Mouse (Mus musculus): Measurements from ENCODE around the gene Il1rap.
A peak's percentile ranks its signal among the peaks of the same experiment; 100 is the strongest.

The Il1rap gene

DNA sequence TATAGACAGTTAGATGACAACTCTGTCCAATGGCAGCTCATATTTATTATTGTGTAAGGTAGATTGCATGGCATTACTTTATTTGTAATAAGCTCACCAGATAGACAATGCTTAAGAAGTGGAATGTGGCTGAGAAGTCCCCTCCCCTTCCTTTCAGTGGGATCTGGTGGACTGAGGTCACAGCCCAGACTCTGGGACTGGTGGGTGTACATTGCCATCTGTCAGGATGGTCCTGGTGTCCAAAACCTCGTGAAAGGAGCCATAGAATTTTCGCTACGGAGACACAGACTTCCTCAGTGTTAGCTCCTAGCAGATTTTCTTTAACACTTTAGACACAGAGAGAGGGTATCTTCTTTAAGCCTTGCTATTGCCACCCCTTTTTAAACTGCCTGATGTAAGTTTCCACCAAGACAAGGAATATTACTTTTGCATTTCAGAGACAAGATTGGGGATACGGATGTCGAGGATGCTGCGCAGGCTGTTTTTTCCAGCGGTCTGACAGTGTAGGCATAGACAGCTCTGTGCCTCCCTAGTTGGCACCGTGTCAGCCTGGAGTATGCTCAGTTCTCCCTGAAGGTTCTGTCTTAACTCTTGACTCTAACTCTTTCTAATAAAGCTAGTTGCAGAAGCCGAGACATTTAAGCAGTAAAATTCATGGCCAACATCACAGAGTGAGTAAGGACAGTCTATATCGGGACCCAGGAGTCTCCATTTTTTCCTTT, 31.2 kb downstream of the Il1rap start:
- no peak for DNase-seq

DNA sequence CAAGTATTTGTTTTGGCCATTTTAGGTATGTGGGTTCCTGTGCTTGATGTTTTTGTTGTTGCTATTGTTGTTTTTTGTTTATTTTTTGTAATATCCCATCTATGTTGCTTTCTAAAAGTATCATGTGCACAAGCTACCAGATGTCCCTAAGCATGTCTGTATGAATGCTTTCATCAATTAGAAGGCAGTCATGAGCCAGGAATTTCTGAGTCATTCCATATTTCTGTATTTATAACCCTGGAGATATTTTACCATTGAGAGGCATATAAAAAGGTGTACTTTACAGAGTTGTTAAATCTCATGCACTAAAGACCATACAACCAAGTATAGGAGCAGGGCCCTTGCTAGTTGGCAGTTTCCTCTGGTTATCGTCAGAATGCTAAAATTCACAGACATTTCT, 41.6 kb downstream of the Il1rap start:
- no peak for DNase-seq

- DNase-seq = no peak
Measured at GRCm38 (mm10) chr16:26626065-26626464, 44.6 kb downstream of the Il1rap start.

DNA sequence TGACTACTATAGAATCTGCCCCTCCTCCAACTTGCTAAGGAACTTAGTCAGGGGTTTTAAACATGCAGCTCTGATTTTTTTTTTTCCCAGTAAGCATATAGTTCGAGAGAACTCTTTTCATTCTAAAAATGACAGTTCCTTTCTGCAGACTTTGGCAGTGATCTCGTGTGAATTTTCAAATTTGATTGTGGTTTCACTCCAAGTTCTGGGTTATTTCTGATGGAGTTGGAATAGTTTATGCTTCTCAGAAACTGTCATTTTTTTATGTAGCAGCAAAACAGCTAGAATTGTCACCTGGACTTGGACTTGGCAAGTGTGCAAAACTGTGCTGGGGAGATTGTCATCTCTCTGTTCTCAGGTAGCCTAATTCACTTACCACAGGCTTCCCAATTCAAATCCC, 53.3 kb downstream of the Il1rap start:
- DNase-seq = no peak

GRCm38 (mm10) chr16:26643077-26643476, 61.6 kb downstream of the Il1rap start:
- DNase-seq = no peak

DNA sequence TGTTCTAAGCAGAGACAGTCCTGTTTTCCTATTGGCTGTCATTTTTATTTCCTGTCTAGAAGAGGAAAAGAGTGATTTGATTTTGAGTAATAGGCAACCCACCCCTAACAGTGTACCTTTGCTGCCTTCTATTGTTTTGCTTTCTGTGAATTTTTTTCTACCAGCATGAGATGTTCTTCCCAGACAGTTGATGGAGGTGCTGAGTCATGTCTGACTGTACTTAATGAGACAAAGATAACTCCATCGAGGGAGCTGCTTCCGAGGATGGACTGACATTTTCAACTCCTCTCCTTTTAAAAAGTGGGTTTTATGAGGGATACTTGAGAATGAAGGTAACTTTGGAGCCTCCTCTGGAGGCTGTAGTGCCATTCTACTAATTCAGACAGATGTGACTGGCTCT, 64.6 kb downstream of the Il1rap start:
- no peak for DNase-seq

GRCm38 (mm10) chr16:26647036-26647435, 65.5 kb downstream of the Il1rap start:
- DNase-seq = no peak

GRCm38 (mm10) chr16:26662722-26663436, 81.4 kb downstream of the Il1rap start:
- no peak for DNase-seq

- no peak for DNase-seq
Measured at GRCm38 (mm10) chr16:26666401-26666800, 84.9 kb downstream of the Il1rap start.

GRCm38 (mm10) chr16:26669081-26669480, 87.6 kb downstream of the Il1rap start:
- no peak for DNase-seq

GRCm38 (mm10) chr16:26680381-26680780, 98.9 kb downstream of the Il1rap start:
- no peak for DNase-seq

DNA sequence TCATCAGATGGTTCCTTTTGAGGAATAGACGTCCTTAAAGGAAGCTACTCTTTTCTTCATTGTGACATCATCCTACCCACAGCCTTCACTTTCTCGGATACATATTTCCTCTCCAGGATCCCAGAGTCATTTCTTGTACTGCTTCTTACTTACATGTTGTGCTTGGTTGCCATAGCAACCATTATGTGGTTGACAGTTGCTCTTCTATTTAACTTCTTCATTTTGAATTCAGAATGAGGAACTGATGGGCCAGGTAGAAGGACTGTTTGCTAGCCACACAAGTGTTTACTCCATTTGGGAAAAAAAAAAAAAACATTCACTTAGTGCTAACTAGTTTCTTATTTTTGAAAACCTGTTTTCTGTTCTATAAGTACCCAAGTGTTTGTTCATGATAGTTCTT, 108.3 kb downstream of the Il1rap start:
- DNase-seq = no peak

DNA sequence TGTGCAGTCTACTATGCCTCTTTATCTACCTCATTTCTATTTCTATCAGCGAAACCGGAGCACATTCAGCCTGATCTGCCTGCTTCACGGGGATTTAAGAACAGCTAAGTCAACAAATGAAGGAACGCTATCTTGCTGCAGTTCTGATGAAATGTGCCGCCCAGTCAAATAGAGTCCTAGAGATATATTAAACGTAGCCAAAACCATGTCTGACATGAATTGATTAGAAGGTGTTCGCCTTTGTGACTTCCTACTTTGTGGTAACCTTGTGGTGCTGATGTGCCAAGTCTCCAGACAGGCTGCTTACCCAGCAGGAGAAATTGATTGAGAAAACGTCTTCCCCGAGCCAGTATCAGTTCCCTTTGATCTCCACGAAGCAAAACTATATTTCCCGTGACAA, 109.8 kb downstream of the Il1rap start:
- no peak for DNase-seq

DNA sequence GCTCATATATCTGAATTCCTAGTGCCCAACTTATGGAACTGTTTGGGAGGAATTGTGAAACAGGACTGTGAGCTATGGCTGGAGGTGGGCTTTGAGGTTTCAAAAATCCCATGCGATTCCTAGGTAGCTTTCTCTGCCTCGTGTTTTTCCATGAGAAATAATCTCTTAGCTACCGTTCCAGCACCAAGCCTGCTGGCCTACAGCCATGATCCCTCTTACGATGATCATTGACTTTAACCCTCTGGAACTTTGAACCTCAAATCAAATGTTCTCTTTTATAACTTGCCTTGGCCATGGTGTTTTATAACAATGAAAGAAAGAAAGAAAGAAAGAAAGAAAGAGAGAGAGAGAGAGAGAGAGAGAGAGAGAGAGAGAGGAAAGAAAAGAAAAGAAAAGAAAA, 116.6 kb downstream of the Il1rap start:
- peak; percentile 10 for DNase-seq

DNA sequence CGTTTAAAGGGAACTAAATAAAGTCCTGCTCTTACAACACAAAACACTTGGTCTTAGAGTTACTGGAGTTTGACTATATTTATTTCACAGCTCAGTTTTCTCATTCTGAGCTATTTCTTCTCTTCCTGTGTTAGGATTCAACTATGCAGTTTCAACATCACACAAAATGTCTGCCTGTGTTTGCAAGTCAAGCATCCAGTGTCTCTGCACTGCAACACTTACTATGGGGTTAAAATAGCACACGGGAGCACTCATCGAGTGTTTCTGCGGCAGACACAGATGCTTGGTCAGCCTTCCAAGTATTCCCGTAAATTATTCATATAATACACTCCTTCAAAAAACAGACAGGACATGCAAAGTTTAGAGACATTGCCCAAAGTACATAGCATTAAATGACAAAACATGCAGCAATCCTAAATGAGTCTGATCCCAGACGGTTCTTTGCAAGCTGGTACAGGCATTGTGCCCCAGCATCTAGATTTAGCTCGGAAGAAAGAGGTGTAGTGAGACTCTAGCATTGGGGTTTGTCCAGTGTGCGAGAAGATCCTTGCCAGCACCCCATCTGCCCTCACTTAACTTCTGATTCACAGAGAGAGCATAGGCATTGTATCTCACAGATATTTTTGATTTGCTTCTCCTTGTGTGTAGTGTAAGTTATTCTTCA, 119.1 kb downstream of the Il1rap start:
- DNase-seq = no peak

- DNase-seq = no peak
Measured at GRCm38 (mm10) chr16:26705658-26706371, 124.3 kb downstream of the Il1rap start.

- DNase-seq = no peak
Measured at GRCm38 (mm10) chr16:26706503-26706902, 125.0 kb downstream of the Il1rap start.

DNA sequence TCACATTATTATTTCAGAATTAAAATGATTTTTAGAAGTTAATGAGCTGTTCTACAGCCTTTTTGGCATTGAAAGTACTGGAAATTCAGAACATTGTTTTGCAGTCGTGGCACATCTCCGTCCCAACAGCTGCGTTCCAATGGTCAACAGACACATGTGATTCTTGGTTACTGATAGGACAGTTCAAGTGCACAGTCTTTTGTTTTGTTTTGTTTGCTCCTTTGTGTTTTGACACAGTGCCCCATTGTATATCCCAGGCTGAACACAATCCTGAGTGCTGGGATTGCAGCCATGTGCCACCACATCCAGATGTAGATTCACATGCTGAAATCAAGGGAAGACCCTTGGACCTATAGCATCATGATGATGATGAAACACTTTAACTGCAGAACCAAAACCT, 129.4 kb downstream of the Il1rap start:
- DNase-seq = no peak

DNA sequence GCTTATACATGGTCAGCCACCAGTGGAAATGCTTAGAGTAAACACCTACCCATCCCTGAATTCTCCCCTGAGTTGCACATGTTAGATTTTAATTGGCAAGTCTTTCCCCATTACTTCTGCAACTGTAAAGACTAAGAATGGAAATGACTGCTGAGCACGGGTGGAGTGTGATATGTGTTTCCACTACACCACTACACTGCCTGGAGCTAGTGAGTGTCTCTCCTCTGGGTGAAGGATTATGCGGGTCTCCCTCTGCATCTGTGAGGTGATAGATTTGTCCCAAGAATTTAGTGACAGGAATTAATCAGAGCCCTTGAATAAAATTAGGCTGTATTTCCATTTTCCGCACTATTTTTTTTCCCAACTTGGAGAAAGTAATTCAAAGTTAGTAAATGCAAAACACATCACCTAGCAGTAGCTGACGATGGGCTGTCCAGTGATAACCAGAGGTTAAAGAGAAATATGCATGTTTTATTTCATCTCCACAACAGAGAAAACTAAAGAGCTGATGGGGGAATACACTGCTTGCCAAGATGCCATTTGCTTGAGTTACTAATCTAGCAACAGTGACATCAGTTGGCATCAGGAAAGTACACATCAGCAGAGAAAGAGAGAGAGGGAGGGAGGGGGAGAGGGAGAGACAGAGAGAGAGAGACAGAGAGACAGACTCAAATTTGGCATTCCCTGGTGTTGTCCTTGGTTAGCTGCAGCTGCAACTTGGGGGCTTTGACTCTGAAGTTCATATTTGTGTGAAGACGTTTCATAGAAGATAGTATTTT, 132.2 kb downstream of the Il1rap start:
- no peak for DNase-seq

DNA sequence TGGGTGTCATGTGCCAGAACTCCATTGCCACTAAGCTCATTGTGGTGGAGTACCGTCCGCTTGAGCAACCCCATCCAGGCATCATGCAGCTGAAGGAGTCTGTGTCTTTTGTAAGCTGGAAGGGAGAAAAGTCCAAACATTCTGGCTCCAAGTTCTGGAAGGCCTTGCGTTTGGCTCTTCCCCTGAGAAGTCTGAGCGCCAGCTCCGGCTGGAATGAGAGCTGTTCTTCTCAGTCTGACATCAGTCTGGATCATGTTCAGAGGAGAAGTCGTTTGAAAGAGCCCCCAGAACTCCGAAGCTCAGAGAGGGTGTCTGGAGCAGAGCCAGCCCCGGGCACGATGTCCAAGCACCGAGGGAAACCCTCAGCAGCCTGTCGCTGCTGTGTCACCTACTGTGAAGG, 141.0 kb downstream of the Il1rap start:
- no peak for DNase-seq

- no peak for DNase-seq
Measured at GRCm38 (mm10) chr16:26723952-26724747, 142.6 kb downstream of the Il1rap start.

GRCm38 (mm10) chr16:26728139-26728538, 146.6 kb downstream of the Il1rap start:
- DNase-seq = no peak

All from kidney, postnatal 14 days (tissue).